Mouse (Mus musculus): ENCODE measurements around the gene Gm49395.

DNA sequence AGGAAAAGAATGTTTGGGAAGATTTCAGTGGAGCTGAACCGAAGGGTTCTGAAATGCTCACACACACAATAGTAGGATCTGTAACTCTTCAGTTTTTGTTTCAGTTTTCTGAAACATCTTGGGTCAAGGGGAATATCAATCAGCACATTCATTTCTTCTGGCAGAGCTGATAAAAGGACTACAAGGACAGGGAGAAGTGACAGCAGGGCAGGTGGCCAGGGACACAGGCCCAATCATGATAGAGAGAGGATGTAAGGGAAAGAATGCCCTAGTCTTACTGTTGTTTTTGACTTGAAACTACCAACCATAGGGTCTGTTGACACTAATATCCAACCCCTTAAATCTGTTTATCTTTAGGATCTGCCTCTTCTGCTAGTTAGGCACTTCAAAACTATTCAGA, 22.8 kb upstream of the Gm49395 start:
- TF ChIP-seq CTCF (IDR thresholded peaks at IDR 0.05; ENCODE audit: control insufficient read depth, insufficient read depth, low read length) (no peak), POLR2A (IDR thresholded peaks at IDR 0.05; ENCODE audit: borderline replicate concordance, control insufficient read depth, low read depth, low read length) (no peak)
